Comparison of ENCODE assay signal across 11 mouse cellular contexts in the genomic region with DNA sequence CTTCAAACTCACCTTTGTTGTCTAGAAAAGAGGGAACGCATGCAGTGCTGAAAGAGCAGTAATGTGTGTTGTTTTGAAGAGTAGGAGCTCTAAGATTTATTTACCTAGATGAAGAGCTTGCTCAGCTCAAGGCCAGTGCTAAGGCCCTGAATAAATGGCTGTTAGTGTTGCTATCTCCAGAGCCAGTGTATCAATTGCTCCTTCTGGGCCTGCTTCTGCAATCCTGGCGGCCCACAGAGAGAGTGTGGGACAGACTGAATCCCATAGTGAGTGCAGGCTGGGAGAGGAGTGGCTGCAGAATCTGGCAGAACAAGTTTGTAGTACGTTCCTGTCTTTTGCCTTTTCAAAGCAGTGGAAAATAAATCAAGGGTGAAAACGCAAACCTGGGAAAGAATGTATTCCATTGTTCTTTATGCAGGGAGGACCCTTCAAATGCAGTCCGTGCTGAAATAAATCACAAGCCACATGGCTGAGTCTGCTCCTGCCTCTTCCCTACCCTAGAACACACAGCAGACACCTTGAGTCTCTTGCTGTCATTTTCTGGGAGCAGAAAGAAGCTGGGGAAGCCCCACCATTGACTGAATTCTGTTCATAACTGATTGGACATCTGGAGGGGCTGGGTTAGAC.
A peak's percentile ranks its signal among the peaks of the same experiment; 100 is the strongest.
DNase-seq lines count a peak whose midpoint lies in the region; ATAC-seq and TF ChIP-seq lines count a peak whose summit lies in the region.
"Had no signal": no experiment of that assay in that cellular context is flagged by ENCODE, and none has a peak within 500 bp of the region (broad histone marks: within the 10 kb centered on the region; RNA-seq: fewer than 3 reads in every experiment).

No protein-coding gene starts in this region.

- no peak for ATAC-seq in forebrain, embryonic 16.5 days
- peak; percentile 60 for ATAC-seq in lung, embryonic 14.5 days (ENCODE audit: insufficient read depth)
- peak; percentile 75; the same call in 1 of the 2 replicates for ATAC-seq in embryonic facial prominence, embryonic 14.5 days (ENCODE audit: low read depth)
- ATAC-seq in liver, embryonic 11.5 days (replicated peaks; ENCODE audit: low FRiP score), result no peak
- ATAC-seq: Patski had no signal

- TF ChIP-seq POLR2A in lung, adult 2 months (IDR thresholded peaks at IDR 0.05; ENCODE audit: borderline replicate concordance, extremely low read depth, low read depth, low read length), result no peak

- peaks cover 43% of the 10 kb centered on the region for H3K4me1 ChIP-seq in forebrain, embryonic 10.5 days
- H3K4me1 ChIP-seq in forebrain, embryonic 16.5 days (replicated peaks; ENCODE audit: control insufficient read depth, insufficient read depth, low read length), result peaks cover 3% of the 10 kb centered on the region; the same call in 1 of the 2 replicates
- peaks cover 28% of the 10 kb centered on the region for H3K4me1 ChIP-seq in lung, embryonic 14.5 days (ENCODE audit: insufficient read depth)
- H3K4me1 ChIP-seq in lung, adult 2 months (ENCODE audit: control insufficient read depth, insufficient read depth, low read length), result no peaks in the 10 kb centered on the region; the same call in 1 of the 2 replicates
- H3K4me1 ChIP-seq in embryonic facial prominence, embryonic 14.5 days (ENCODE audit: control insufficient read depth, insufficient read depth, low read length), result peaks cover 28% of the 10 kb centered on the region
- no peaks in the 10 kb centered on the region for H3K4me1 ChIP-seq in liver, embryonic 11.5 days (replicated peaks; ENCODE audit: control insufficient read depth, insufficient read depth, low read length)

- H3K4me3 ChIP-seq in forebrain, embryonic 10.5 days, result no peak overlapping the region
- no peak overlapping the region for H3K4me3 ChIP-seq in forebrain, embryonic 16.5 days (replicated peaks; ENCODE audit: low read length)
- no peak overlapping the region for H3K4me3 ChIP-seq in lung, embryonic 14.5 days (ENCODE audit: low read depth, low read length)
- no peak overlapping the region for H3K4me3 ChIP-seq in lung, adult 2 months (replicated peaks; ENCODE audit: extremely low read depth, low read depth, low read length)
- no peak overlapping the region for H3K4me3 ChIP-seq in embryonic facial prominence, embryonic 14.5 days (ENCODE audit: low read depth, low read length)
- no peak overlapping the region for H3K4me3 ChIP-seq in liver, embryonic 11.5 days (ENCODE audit: low read depth, low read length)

- no peaks in the 10 kb centered on the region for H3K27me3 ChIP-seq in forebrain, embryonic 10.5 days (ENCODE audit: poor library complexity, severe bottlenecking)
- no peaks in the 10 kb centered on the region for H3K27me3 ChIP-seq in forebrain, embryonic 16.5 days (replicated peaks; ENCODE audit: control insufficient read depth, insufficient read depth, low read length)
- no peaks in the 10 kb centered on the region for H3K27me3 ChIP-seq in lung, embryonic 14.5 days (ENCODE audit: insufficient read depth, low read length)
- H3K27me3 ChIP-seq in embryonic facial prominence, embryonic 14.5 days (replicated peaks; ENCODE audit: control insufficient read depth, insufficient read depth, low read length), result no peaks in the 10 kb centered on the region
- H3K27me3 ChIP-seq in liver, embryonic 11.5 days (replicated peaks; ENCODE audit: control insufficient read depth, insufficient read depth, low read length), result no peaks in the 10 kb centered on the region
- H3K27me3 ChIP-seq: Patski had no signal

- peaks cover 4% of the 10 kb centered on the region for H3K36me3 ChIP-seq in forebrain, embryonic 10.5 days (replicated peaks)
- no peaks in the 10 kb centered on the region for H3K36me3 ChIP-seq in forebrain, embryonic 16.5 days (ENCODE audit: control insufficient read depth, insufficient read depth)
- H3K36me3 ChIP-seq in lung, embryonic 14.5 days (ENCODE audit: insufficient read depth), result peaks cover 9% of the 10 kb centered on the region; the same call in 1 of the 2 replicates
- H3K36me3 ChIP-seq in embryonic facial prominence, embryonic 14.5 days (ENCODE audit: control insufficient read depth, insufficient read depth, low read length), result 0 out of 2 replicates have a peak, but pooled peaks cover 8% of the 10 kb centered on the region
- no peaks in the 10 kb centered on the region for H3K36me3 ChIP-seq in liver, embryonic 11.5 days (ENCODE audit: control insufficient read depth, insufficient read depth, low read length)

- WGBS in forebrain, embryonic 10.5 days, result 51% methylated on average over 5 of the region's 5 CpGs
- 40% methylated on average over 5 of the region's 5 CpGs for WGBS in forebrain, embryonic 16.5 days
- 41% methylated on average over 5 of the region's 5 CpGs for WGBS in lung, embryonic 14.5 days
- WGBS in lung, adult 2 months, result 55% methylated on average over 5 of the region's 5 CpGs
- WGBS in embryonic facial prominence, embryonic 14.5 days, result 43% methylated on average over 5 of the region's 5 CpGs
- 67% methylated on average over 5 of the region's 5 CpGs for WGBS in liver, embryonic 11.5 days

- H3K9ac ChIP-seq in forebrain, embryonic 16.5 days (replicated peaks; ENCODE audit: low read depth, low read length), result no peak overlapping the region
- H3K9ac ChIP-seq in lung, embryonic 14.5 days, result no peak overlapping the region
- H3K9ac ChIP-seq in embryonic facial prominence, embryonic 14.5 days (ENCODE audit: low read depth, low read length), result no peak overlapping the region
- H3K9ac ChIP-seq in liver, embryonic 11.5 days (ENCODE audit: low read depth, low read length), result no peak overlapping the region
- H3K9ac ChIP-seq: liver, embryonic 14.5 days had no signal

- H3K4me2 ChIP-seq in forebrain, embryonic 16.5 days (ENCODE audit: low read length), result no peak overlapping the region
- H3K4me2 ChIP-seq in lung, embryonic 14.5 days, result no peak overlapping the region
- H3K4me2 ChIP-seq in embryonic facial prominence, embryonic 14.5 days (ENCODE audit: low read depth, low read length), result no peak overlapping the region
- H3K4me2 ChIP-seq in liver, embryonic 11.5 days, result no peak overlapping the region

- DNase-seq in forebrain, embryonic 10.5 days (ENCODE audit: extremely low spot score, low spot score), result no peak
- DNase-seq in lung, embryonic 14.5 days, result peak; percentile 51
- DNase-seq in lung, adult 2 months, result no peak
- DNase-seq in embryonic facial prominence, embryonic 14.5 days (ENCODE audit: low spot score), result peak; percentile 75
- DNase-seq in mesoderm, embryonic 11.5 days (ENCODE audit: low read depth, low spot score), result peak; percentile 50
- no peak for DNase-seq in layer of hippocampus, postnatal 14 days (ENCODE audit: low spot score in 2 of 2)
- no peak for DNase-seq in liver, embryonic 11.5 days (ENCODE audit: low spot score)
- DNase-seq: heart, postnatal 36 days had no signal

- H3K27ac ChIP-seq in forebrain, embryonic 10.5 days, result peak overlapping the region; percentile 15; the same call in 1 of the 2 replicates
- H3K27ac ChIP-seq in forebrain, embryonic 16.5 days (ENCODE audit: low read length), result no peak overlapping the region
- peak overlapping the region; percentile 86 for H3K27ac ChIP-seq in lung, embryonic 14.5 days (ENCODE audit: low read depth)
- peak overlapping the region; percentile 82 for H3K27ac ChIP-seq in embryonic facial prominence, embryonic 14.5 days (replicated peaks; ENCODE audit: low read depth, low read length)
- no peak overlapping the region for H3K27ac ChIP-seq in liver, embryonic 11.5 days (ENCODE audit: low read depth, low read length)
- H3K27ac ChIP-seq: liver, embryonic 14.5 days had no signal

- TF ChIP-seq CTCF in lung, embryonic 14.5 days (IDR thresholded peaks at IDR 0.05; ENCODE audit: low read depth), result no peak
- no peak for TF ChIP-seq CTCF in lung, adult 2 months (IDR thresholded peaks at IDR 0.05; ENCODE audit: insufficient read depth, low read length)

- no peaks in the 10 kb centered on the region for H3K9me3 ChIP-seq in forebrain, embryonic 10.5 days
- H3K9me3 ChIP-seq in forebrain, embryonic 16.5 days (ENCODE audit: control insufficient read depth, low read length), result no peaks in the 10 kb centered on the region
- H3K9me3 ChIP-seq in lung, embryonic 14.5 days (ENCODE audit: low read depth, low read length), result no peaks in the 10 kb centered on the region
- H3K9me3 ChIP-seq in embryonic facial prominence, embryonic 14.5 days (ENCODE audit: control insufficient read depth, low read length), result no peaks in the 10 kb centered on the region
- no peaks in the 10 kb centered on the region for H3K9me3 ChIP-seq in liver, embryonic 11.5 days (ENCODE audit: control insufficient read depth, low read length)

Comparison
In these comparisons a context has a peak if more than half of its experiments do, and no peak if none do; other contexts are left out.
1. DNase-seq: peak in lung, embryonic 14.5 days (single experiment), embryonic facial prominence, embryonic 14.5 days (single experiment) and mesoderm, embryonic 11.5 days (single experiment); none in forebrain, embryonic 10.5 days (single experiment), lung, adult 2 months (single experiment), layer of hippocampus, postnatal 14 days (0 of 2) and liver, embryonic 11.5 days (single experiment).
2. H3K27ac ChIP-seq: peak in forebrain, embryonic 10.5 days (single experiment), lung, embryonic 14.5 days (single experiment) and embryonic facial prominence, embryonic 14.5 days (single experiment); none in forebrain, embryonic 16.5 days (single experiment) and liver, embryonic 11.5 days (single experiment).
3. ATAC-seq: peak in lung, embryonic 14.5 days (single experiment) and embryonic facial prominence, embryonic 14.5 days (single experiment); none in forebrain, embryonic 16.5 days (single experiment) and liver, embryonic 11.5 days (single experiment).